Mouse (Mus musculus): ENCODE data around the gene Snapin. TPM values are rescaled to one million over a fixed set of nuclear protein-coding genes. Genes with fewer than 3 reads are reported as not detected.

The Snapin gene
- polyA plus RNA-seq (2012; rRNA removed) = 45.1 and 54.1 TPM in 2 replicates

DNA sequence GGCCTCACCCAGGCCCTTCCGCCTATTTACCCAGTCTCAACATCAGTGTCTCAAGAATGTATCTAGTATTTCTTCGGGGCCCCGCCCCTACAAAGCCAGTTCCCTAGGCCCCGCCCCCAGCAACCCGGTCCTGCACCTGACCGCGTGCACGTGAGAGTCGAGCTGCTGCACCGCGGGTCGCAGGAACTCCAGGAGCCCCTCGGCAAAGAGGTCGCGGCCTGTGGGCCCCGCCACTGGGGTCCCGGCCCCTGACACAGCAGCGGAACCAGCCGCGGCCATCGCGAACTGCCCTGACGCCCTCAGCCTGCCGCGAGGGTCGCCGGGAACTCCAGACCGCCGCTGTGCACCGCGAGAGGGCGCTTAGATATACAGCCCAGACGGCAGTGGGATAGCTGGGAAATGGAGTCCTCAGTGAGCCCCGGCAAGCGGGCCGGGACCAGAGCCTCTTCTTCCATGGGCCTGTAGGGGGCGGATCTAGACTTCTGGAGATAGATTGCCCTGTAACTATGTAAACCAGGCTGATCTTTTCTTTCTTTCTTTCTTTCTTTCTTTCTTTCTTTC, at the start of gene Snapin:
Gene Snapin (minus strand): TSS at position 338 of the 561 bp plus-strand sequence.
- TF ChIP-seq POLR2A (IDR thresholded peaks at IDR 0.05; ENCODE audit: borderline replicate concordance, extremely low read depth, insufficient read depth, insufficient read length, poor library complexity, severe bottlenecking) = peak; percentile 91
- TF ChIP-seq CTCF (IDR thresholded peaks at IDR 0.05; ENCODE audit: borderline replicate concordance, extremely low read depth, insufficient read depth, insufficient read length) = peak; percentile 85
- peak; percentile 98 for DNase-seq (ENCODE audit: low read depth)

GRCm38 (mm10) chr3:90537905-90538296, 47.1 kb upstream of the Snapin start:
- TF ChIP-seq POLR2A (IDR thresholded peaks at IDR 0.05; ENCODE audit: borderline replicate concordance, extremely low read depth, insufficient read depth, insufficient read length, poor library complexity, severe bottlenecking) (no peak), CTCF (IDR thresholded peaks at IDR 0.05; ENCODE audit: borderline replicate concordance, extremely low read depth, insufficient read depth, insufficient read length) (no peak)
- DNase-seq (ENCODE audit: low read depth) = no peak

DNA sequence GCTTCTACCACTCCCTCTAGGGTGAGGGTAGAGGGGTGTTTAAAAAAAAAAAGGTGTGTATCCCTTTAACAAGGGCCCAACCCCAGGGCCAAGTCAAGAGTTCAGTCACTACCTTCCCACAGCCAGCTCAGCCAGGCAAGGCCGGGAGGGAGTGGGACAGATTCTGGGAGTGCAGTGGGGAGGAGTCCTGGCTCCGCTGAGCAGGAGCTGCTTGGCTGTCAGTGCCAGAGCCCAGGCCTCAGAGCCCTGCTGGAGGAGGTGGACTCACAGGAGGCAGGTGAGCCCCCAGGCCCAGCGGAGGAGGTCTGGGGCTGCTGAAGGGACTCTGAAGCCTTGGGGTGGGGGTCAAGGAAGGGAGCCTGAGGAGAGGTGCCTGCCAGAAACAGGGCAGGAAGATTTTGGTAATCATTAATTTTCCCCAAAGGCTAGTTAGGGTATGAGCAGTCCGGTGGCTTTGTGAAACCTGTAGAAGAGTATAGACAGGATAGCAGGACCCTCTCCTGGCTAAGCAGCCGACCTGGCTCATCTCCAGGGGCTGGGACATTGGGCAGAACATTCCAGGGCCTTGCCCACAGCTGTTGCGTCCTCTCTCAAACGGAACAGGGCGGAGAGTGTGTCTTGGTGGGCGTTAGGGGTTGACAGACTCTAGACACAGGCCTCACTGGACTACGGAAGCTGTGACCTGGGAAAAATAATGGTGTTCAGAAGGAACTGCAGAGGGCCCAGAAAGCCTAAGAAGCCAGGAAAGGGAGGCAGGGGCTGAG, 46.5 kb upstream of the Snapin start, which contains the start of gene S100a16:
Gene S100a16 (plus strand): TSS at position 114 of the 764 bp plus-strand sequence.
- no peak for DNase-seq (ENCODE audit: low read depth)
- TF ChIP-seq CTCF (IDR thresholded peaks at IDR 0.05; ENCODE audit: borderline replicate concordance, extremely low read depth, insufficient read depth, insufficient read length) = no peak
- TF ChIP-seq POLR2A (IDR thresholded peaks at IDR 0.05; ENCODE audit: borderline replicate concordance, extremely low read depth, insufficient read depth, insufficient read length, poor library complexity, severe bottlenecking) = no peak

DNA sequence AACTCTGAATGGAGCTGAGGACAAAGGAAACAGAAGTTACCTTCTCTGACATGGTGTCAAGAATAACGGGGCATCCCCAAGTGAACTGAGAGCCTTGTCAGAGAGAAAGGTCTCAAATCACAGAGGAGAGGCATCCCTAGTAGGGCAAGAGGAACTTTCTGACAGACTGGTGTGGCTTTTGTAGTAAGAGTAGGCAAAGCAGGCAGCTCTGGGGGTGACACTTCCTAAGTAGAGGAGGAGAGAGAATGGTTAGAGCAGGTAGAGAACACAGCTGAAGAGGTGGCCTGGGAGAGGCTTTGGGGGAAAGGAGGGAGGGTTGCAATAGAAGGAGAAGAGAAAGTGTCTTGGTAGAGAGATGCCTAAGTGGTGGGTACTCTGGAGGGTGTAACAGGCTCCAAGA, 44.6 kb upstream of the Snapin start:
- DNase-seq (ENCODE audit: low read depth) = no peak
- TF ChIP-seq POLR2A (IDR thresholded peaks at IDR 0.05; ENCODE audit: borderline replicate concordance, extremely low read depth, insufficient read depth, insufficient read length, poor library complexity, severe bottlenecking) = no peak
- TF ChIP-seq CTCF (IDR thresholded peaks at IDR 0.05; ENCODE audit: borderline replicate concordance, extremely low read depth, insufficient read depth, insufficient read length) = no peak

GRCm38 (mm10) chr3:90531713-90532112, 40.9 kb upstream of the Snapin start:
- TF ChIP-seq POLR2A (IDR thresholded peaks at IDR 0.05; ENCODE audit: borderline replicate concordance, extremely low read depth, insufficient read depth, insufficient read length, poor library complexity, severe bottlenecking) (no peak), CTCF (IDR thresholded peaks at IDR 0.05; ENCODE audit: borderline replicate concordance, extremely low read depth, insufficient read depth, insufficient read length) (no peak)

DNA sequence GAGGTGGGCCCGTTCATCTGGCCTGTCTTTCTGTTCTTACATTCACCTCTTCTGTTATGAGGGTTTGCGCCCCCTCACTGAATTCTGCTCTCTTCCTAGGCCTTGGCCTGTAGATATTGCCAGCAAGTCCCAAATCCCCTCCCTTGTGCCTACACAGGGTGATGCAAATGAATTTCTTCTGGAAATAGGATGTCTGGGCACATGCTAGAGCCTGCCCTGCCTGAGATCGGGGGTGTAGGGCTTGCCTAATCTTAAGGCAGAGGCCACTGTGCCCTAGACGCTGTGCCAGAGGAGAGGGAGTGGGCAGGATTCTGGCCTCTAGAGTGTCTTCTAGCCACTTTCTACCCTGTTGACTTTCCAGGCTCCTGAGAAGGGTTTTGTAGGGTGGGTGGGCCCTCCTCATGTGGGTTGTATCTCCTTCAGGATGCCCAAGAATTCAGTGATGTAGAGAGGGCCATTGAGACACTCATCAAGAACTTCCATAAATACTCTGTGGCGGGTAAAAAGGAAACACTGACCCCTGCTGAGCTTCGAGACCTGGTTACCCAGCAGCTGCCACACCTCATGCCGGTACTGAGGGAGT, 36.5 kb upstream of the Snapin start:
- DNase-seq (ENCODE audit: low read depth) = no peak
- no peak for TF ChIP-seq POLR2A (IDR thresholded peaks at IDR 0.05; ENCODE audit: borderline replicate concordance, extremely low read depth, insufficient read depth, insufficient read length, poor library complexity, severe bottlenecking)
- no peak for TF ChIP-seq CTCF (IDR thresholded peaks at IDR 0.05; ENCODE audit: borderline replicate concordance, extremely low read depth, insufficient read depth, insufficient read length)

More at GRCm38 (mm10) chr3:90531713-90532112, 40.9 kb upstream of the Snapin start:
- DNase-seq (ENCODE audit: low read depth) = no peak

- no peak for DNase-seq (ENCODE audit: low read depth)
- TF ChIP-seq POLR2A (IDR thresholded peaks at IDR 0.05; ENCODE audit: borderline replicate concordance, extremely low read depth, insufficient read depth, insufficient read length, poor library complexity, severe bottlenecking) = no peak
- TF ChIP-seq CTCF (IDR thresholded peaks at IDR 0.05; ENCODE audit: borderline replicate concordance, extremely low read depth, insufficient read depth, insufficient read length) = no peak
These were observed 35.7 kb upstream of the Snapin start, which contains the start of gene S100a14 for GRCm38 (mm10) chr3:90526580-90526979. Gene S100a14 (plus strand): TSS chr3:90526856.

DNA sequence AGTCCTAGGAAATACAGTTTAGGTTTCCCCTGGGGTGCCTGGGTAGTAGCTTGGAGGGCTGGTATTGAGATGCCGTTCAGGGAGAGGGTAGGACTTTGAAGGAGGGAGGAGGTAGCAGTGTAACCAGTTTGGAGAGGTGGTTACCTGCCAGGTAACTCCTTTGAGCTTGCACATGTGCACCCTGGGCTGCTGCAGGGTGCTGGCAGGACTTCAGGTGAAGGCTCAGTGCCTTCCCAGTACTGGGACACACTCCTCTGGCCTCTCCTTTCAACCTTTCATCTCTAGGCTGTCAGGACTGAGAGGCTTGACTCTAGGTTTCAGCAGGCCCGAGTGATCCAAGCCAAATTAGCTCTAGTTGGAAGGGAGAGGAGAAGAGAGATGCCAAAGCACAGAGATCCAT, 35.2 kb upstream of the Snapin start:
- TF ChIP-seq CTCF (IDR thresholded peaks at IDR 0.05; ENCODE audit: borderline replicate concordance, extremely low read depth, insufficient read depth, insufficient read length) = no peak
- no peak for TF ChIP-seq POLR2A (IDR thresholded peaks at IDR 0.05; ENCODE audit: borderline replicate concordance, extremely low read depth, insufficient read depth, insufficient read length, poor library complexity, severe bottlenecking)
- DNase-seq (ENCODE audit: low read depth) = no peak

- no peak for TF ChIP-seq POLR2A (IDR thresholded peaks at IDR 0.05; ENCODE audit: borderline replicate concordance, extremely low read depth, insufficient read depth, insufficient read length, poor library complexity, severe bottlenecking)
- TF ChIP-seq CTCF (IDR thresholded peaks at IDR 0.05; ENCODE audit: borderline replicate concordance, extremely low read depth, insufficient read depth, insufficient read length) = peak; percentile 41; the same call in 1 of the 2 replicates
- DNase-seq (ENCODE audit: low read depth) = peak; percentile 68
These were observed 34.6 kb upstream of the Snapin start for GRCm38 (mm10) chr3:90525421-90525820.

- no peak for TF ChIP-seq POLR2A (IDR thresholded peaks at IDR 0.05; ENCODE audit: borderline replicate concordance, extremely low read depth, insufficient read depth, insufficient read length, poor library complexity, severe bottlenecking)
- TF ChIP-seq CTCF (IDR thresholded peaks at IDR 0.05; ENCODE audit: borderline replicate concordance, extremely low read depth, insufficient read depth, insufficient read length) = no peak
These were observed 26.9 kb upstream of the Snapin start for GRCm38 (mm10) chr3:90517711-90518110.

DNA sequence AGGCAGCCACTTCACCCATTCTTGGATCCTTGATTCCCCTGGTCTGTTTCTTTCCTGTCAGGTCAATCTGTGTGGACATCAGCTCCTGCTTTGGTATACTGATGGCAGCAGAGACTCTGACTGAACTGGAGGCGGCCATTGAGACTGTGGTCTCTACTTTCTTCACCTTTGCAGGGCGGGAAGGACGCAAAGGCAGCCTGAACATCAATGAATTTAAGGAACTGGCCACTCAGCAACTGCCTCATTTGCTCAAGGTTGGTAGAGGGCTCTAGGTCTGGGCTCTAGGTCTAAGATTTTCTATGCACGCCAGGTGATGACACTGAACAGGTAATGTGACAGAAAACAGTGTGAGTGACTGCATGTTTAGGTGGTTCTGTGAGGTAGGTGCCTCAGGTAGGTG, 25.0 kb upstream of the Snapin start:
- no peak for DNase-seq (ENCODE audit: low read depth)
- TF ChIP-seq CTCF (IDR thresholded peaks at IDR 0.05; ENCODE audit: borderline replicate concordance, extremely low read depth, insufficient read depth, insufficient read length) = no peak
- no peak for TF ChIP-seq POLR2A (IDR thresholded peaks at IDR 0.05; ENCODE audit: borderline replicate concordance, extremely low read depth, insufficient read depth, insufficient read length, poor library complexity, severe bottlenecking)

More at GRCm38 (mm10) chr3:90517711-90518110, 26.9 kb upstream of the Snapin start:
- DNase-seq (ENCODE audit: low read depth) = no peak
